Mouse (Mus musculus) lung, adult 2 months (tissue): ENCODE data around the gene Gm17657.

ENCODE experiments used
- CTCF ChIP-seq: fragments of 200-500 bp; IDR thresholded peaks from 2 replicates; pipeline ENCODE4 v1.5.1; 2011; ENCODE audit warnings: mild to moderate bottlenecking, low read length, control low read depth; ENCODE audit not compliant: insufficient read depth
- POLR2A ChIP-seq: fragments of 200-500 bp; IDR thresholded peaks from 2 replicates; pipeline ENCODE4 v1.6.1; 2011; ENCODE audit warnings: low read depth, mild to moderate bottlenecking, control low read depth, low read length, borderline replicate concordance; ENCODE audit errors: extremely low read depth

DNA sequence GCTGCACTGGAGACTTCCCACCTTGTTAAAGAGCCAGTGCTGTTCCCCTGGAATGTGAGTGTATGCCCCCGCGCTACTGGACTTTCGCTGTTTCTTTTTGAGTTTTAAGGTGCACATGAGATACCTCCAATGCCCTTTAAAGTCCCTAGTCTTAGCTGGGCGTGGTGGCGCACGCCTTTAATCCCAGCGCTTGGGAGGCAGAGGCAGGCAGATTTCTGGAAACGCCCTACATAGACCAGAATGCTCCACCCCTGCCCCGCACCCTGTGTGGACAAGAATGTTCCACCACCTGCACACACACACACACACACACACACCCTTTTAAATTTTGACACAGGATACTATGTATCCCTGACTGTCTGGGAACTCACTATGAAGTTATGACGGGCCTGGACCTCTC, 76.0 kb downstream of the Gm17657 start:
- TF ChIP-seq CTCF (no peak), POLR2A (no peak)
